Mouse (Mus musculus) liver, adult 2 months (tissue): ENCODE measurements around the gene Raf1. TPM values are rescaled to one million over a fixed set of nuclear protein-coding genes. Genes with fewer than 3 reads are reported as not detected.
A peak's percentile ranks its signal among the peaks of the same experiment; 100 is the strongest.

ENCODE experiments used
- DNase-seq: peaks from one replicate; pipeline ENCODE4 v3.0.0-alpha.2; 2011; ENCODE audit warnings: low read depth, low spot score; ENCODE audit errors: extremely low read depth
- H3K27ac ChIP-seq: fragments of 200-500 bp; replicated peaks from 2 replicates; pipeline ENCODE4 v1.5.1; 2012; ENCODE audit warnings: low read depth, mild to moderate bottlenecking, control low read depth, inconsistent platforms, low read length; ENCODE audit not compliant: insufficient read depth
- H3K27me3 ChIP-seq: fragments of 200-500 bp; 2 replicates; pipeline ENCODE4 v1.6.1; 2012; ENCODE audit warnings: mild to moderate bottlenecking, moderate library complexity, low read length, inconsistent platforms; ENCODE audit not compliant: control insufficient read depth, insufficient read depth
- H3K36me3 ChIP-seq: fragments of 200-500 bp; 2 replicates; pipeline ENCODE4 v1.6.1; 2012; ENCODE audit warnings: low read length, inconsistent platforms; ENCODE audit not compliant: control insufficient read depth, insufficient read depth
- H3K4me1 ChIP-seq: fragments of 200-500 bp; 2 replicates; pipeline ENCODE4 v1.6.1; 2011; ENCODE audit warnings: low read length; ENCODE audit not compliant: control insufficient read depth, insufficient read depth
- H3K4me3 ChIP-seq: fragments of 200-500 bp; 2 replicates; pipeline ENCODE4 v1.5.1; 2011; ENCODE audit warnings: low read depth, mild to moderate bottlenecking, control low read depth, low read length, moderate library complexity; ENCODE audit not compliant: insufficient read depth
- H3K79me2 ChIP-seq: fragments of 200-500 bp; 2 replicates; pipeline ENCODE4 v1.6.1; 2012; ENCODE audit warnings: inconsistent platforms, mild to moderate bottlenecking, low read length, moderate library complexity; ENCODE audit not compliant: control insufficient read depth, insufficient read depth
- H3K9ac ChIP-seq: fragments of 200-500 bp; 2 replicates; pipeline ENCODE4 v1.6.1; 2012; ENCODE audit warnings: low read depth, mild to moderate bottlenecking, control low read depth, inconsistent platforms, low read length
- CTCF ChIP-seq: fragments of 200-500 bp; IDR thresholded peaks from 2 replicates; pipeline ENCODE4 v1.5.1; 2011; ENCODE audit warnings: low read depth, low read length, control low read depth
- POLR2A ChIP-seq: fragments of 200-500 bp; IDR thresholded peaks from 2 replicates; pipeline ENCODE4 v1.6.1; 2011; ENCODE audit warnings: low read length, control low read depth; ENCODE audit not compliant: insufficient read depth; ENCODE audit errors: extremely low read depth
- WGBS: fragments of 180-500 bp; shearing (Covaris S2); methylation state at CpG from one replicate; pipeline ENCODE4 v1.1.7; 2018; 5-methylcytosine and 5-hydroxymethylcytosine counted together
- polyA plus RNA-seq: library from polyadenylated mRNA; depleted of rRNA; stranded (reverse); fragments of >200 nt; gene quantifications from 2 replicates; pipeline ENCODE4 v1.2.3, GENCODE M21; 2012
- total RNA-seq: library from RNA; depleted of rRNA; stranded (reverse); fragments of >200 nt; gene quantifications from 2 replicates; pipeline ENCODE4 v1.2.3, GENCODE M21; 2014

Gene Raf1
- total and polyA plus RNA-seq, 2 experiments, result 71.0 to 129 TPM

GRCm38 (mm10) chr6:115675508-115676336 is 713 bp downstream of the Raf1 start:
- peaks cover 34% of the 10 kb centered on the region for H3K79me2 ChIP-seq
- TF ChIP-seq POLR2A (no peak), CTCF (no peak)
- no peaks in the 10 kb centered on the region for H3K36me3 ChIP-seq
- peak overlapping the region; percentile 94 for H3K4me3 ChIP-seq
- H3K27ac ChIP-seq, result peak overlapping the region; percentile 97
- WGBS, result under 1% methylated on average over 53 of the region's 53 CpGs
- peak overlapping the region; percentile 99 for H3K9ac ChIP-seq
- H3K4me1 ChIP-seq, result peaks cover 16% of the 10 kb centered on the region
- DNase-seq, result peak; percentile 65
- no peaks in the 10 kb centered on the region for H3K27me3 ChIP-seq

GRCm38 (mm10) chr6:115675166-115675507 is 1.3 kb downstream of the Raf1 start:
- Histone ChIP-seq H3K27me3 (no peaks in the 10 kb centered on the region), H3K4me1 (peaks cover 21% of the 10 kb centered on the region), H3K4me3 (peak overlapping the region; percentile 94), H3K36me3 (no peaks in the 10 kb centered on the region), H3K79me2 (peaks cover 40% of the 10 kb centered on the region), H3K9ac (peak overlapping the region; percentile 99), H3K27ac (peak overlapping the region; percentile 97)
- no peak for DNase-seq
- TF ChIP-seq POLR2A (no peak), CTCF (no peak)
- under 1% methylated on average over 13 of the region's 13 CpGs for WGBS

- no peak for TF ChIP-seq POLR2A
- TF ChIP-seq CTCF, result no peak
- Histone ChIP-seq H3K9ac (peak overlapping the region; percentile 63), H3K79me2 (peaks cover 48% of the 10 kb centered on the region), H3K36me3 (no peaks in the 10 kb centered on the region), H3K27me3 (no peaks in the 10 kb centered on the region), H3K27ac (peak overlapping the region; percentile 73), H3K4me1 (peaks cover 21% of the 10 kb centered on the region), H3K4me3 (peak overlapping the region; percentile 48)
- 1% methylated on average over 2 of the region's 2 CpGs for WGBS
- peak; percentile 55 for DNase-seq
These were observed 2.1 kb downstream of the Raf1 start for GRCm38 (mm10) chr6:115674316-115674715.

GRCm38 (mm10) chr6:115672700-115673099 is 3.7 kb downstream of the Raf1 start:
- H3K27ac ChIP-seq, result no peak overlapping the region
- WGBS, result 94% methylated on average over 1 of the region's 1 CpGs
- no peak overlapping the region for H3K4me3 ChIP-seq
- no peak for TF ChIP-seq CTCF
- no peak for TF ChIP-seq POLR2A
- H3K27me3 ChIP-seq, result no peaks in the 10 kb centered on the region
- H3K36me3 ChIP-seq, result peaks cover 6% of the 10 kb centered on the region; the same call in 1 of the 2 replicates
- DNase-seq, result no peak
- peaks cover 60% of the 10 kb centered on the region for H3K79me2 ChIP-seq
- peaks cover 28% of the 10 kb centered on the region for H3K4me1 ChIP-seq
- H3K9ac ChIP-seq, result no peak overlapping the region

- Histone ChIP-seq H3K79me2 (peaks cover 58% of the 10 kb centered on the region), H3K9ac (no peak overlapping the region), H3K4me1 (peaks cover 35% of the 10 kb centered on the region), H3K4me3 (no peak overlapping the region), H3K36me3 (peaks cover 6% of the 10 kb centered on the region; the same call in 1 of the 2 replicates), H3K27me3 (no peaks in the 10 kb centered on the region), H3K27ac (peak overlapping the region; percentile 98)
- peak; percentile 100 for DNase-seq
- TF ChIP-seq POLR2A, result no peak
- TF ChIP-seq CTCF, result no peak
- whole genome bisulfite sequencing, result 15% methylated on average over 4 of the region's 4 CpGs
These were observed 9.8 kb downstream of the Raf1 start for GRCm38 (mm10) chr6:115666641-115667040.

- no peaks in the 10 kb centered on the region for H3K27me3 ChIP-seq
- TF ChIP-seq CTCF (no peak), POLR2A (no peak)
- H3K4me1 ChIP-seq, result peaks cover 35% of the 10 kb centered on the region
- DNase-seq, result no peak
- no peak overlapping the region; the same call in 1 of the 2 replicates for H3K27ac ChIP-seq
- peaks cover 43% of the 10 kb centered on the region; the same call in 1 of the 2 replicates for H3K79me2 ChIP-seq
- WGBS, result 53% methylated on average over 3 of the region's 3 CpGs
- H3K9ac ChIP-seq, result no peak overlapping the region
- H3K36me3 ChIP-seq, result peaks cover 6% of the 10 kb centered on the region; the same call in 1 of the 2 replicates
- H3K4me3 ChIP-seq, result no peak overlapping the region
These were observed 12.2 kb downstream of the Raf1 start for GRCm38 (mm10) chr6:115664268-115664667.
